Mouse (Mus musculus) hindbrain, embryonic 13.5 days (tissue): ENCODE data around the gene Brs3. TPM values are rescaled to one million over a fixed set of nuclear protein-coding genes. Genes with fewer than 3 reads are reported as not detected.

ENCODE experiments used
- ATAC-seq: fragments of 200-750 bp; cut with Nextera tagmentation; 2 replicates; pipeline ENCODE4 v1.8.0; 2017; ENCODE audit warnings: moderate TSS enrichment; ENCODE audit not compliant: low FRiP score
- H3K27ac ChIP-seq: fragments of 300-500 bp; sonication (generic); 2 replicates; pipeline ENCODE4 v1.5.1; 2015; ENCODE audit warnings: inconsistent platforms, mild to moderate bottlenecking, moderate library complexity
- H3K27me3 ChIP-seq: fragments of 300-500 bp; sonication (generic); 2 replicates; pipeline ENCODE4 v1.6.1; 2015; ENCODE audit warnings: mild to moderate bottlenecking, inconsistent platforms
- H3K36me3 ChIP-seq: fragments of 300-500 bp; sonication (generic); 2 replicates; pipeline ENCODE4 v1.6.1; 2015; ENCODE audit warnings: mild to moderate bottlenecking, inconsistent platforms
- H3K4me1 ChIP-seq: fragments of 300-500 bp; sonication (generic); replicated peaks from 2 replicates; pipeline ENCODE4 v1.6.1; 2015; ENCODE audit warnings: inconsistent platforms
- H3K4me2 ChIP-seq: fragments of 300-500 bp; sonication (generic); 2 replicates; pipeline ENCODE4 v1.6.1; 2015; ENCODE audit warnings: inconsistent platforms, mild to moderate bottlenecking, moderate library complexity
- H3K4me3 ChIP-seq: fragments of 300-500 bp; sonication (generic); 2 replicates; pipeline ENCODE4 v1.5.1; 2015; ENCODE audit warnings: mild to moderate bottlenecking, inconsistent platforms
- H3K9ac ChIP-seq: fragments of 300-500 bp; sonication (generic); 2 replicates; pipeline ENCODE4 v1.6.1; 2015; ENCODE audit warnings: mild to moderate bottlenecking, inconsistent platforms
- H3K9me3 ChIP-seq: fragments of 300-500 bp; sonication (generic); 2 replicates; pipeline ENCODE4 v1.6.1; 2016; ENCODE audit warnings: inconsistent platforms
- WGBS: fragments of 180-500 bp; shearing (Covaris S2); methylation state at CpG from one replicate; pipeline ENCODE4 v1.1.7; 2015; 5-methylcytosine and 5-hydroxymethylcytosine counted together
- polyA plus RNA-seq: library from polyadenylated mRNA; unstranded; fragments of >200 nt; fragmentation: Nextera tagmentation; extraction: Ambion mirVana; gene quantifications from 2 replicates; pipeline ENCODE4 v1.2.1, GENCODE M21; 2015

Brs3 gene
- polyA plus RNA-seq, result 0.22 and 0.34 TPM in 2 replicates

- H3K27ac ChIP-seq, result no peak within 1 kb of the TSS
- H3K4me3 ChIP-seq, result no peak within 1 kb of the TSS
- no peak for ATAC-seq
- no peaks in the 10 kb centered on the region for H3K9me3 ChIP-seq
- no peaks in the 10 kb centered on the region for H3K36me3 ChIP-seq
- no peaks in the 10 kb centered on the region for H3K27me3 ChIP-seq
- 88% methylated on average over 5 of the region's 5 CpGs for WGBS
- H3K4me2 ChIP-seq, result no peak within 1 kb of the TSS
- no peak within 1 kb of the TSS for H3K9ac ChIP-seq
- no peaks in the 10 kb centered on the region for H3K4me1 ChIP-seq
Observed at GRCm38 (mm10) chrX:57042774-57043173, at the start of gene Brs3. Gene Brs3 (plus strand): TSS chrX:57043074.

GRCm38 (mm10) chrX:57012891-57013290 lies 30.0 kb upstream of the Brs3 start:
- no peak overlapping the region for H3K9ac ChIP-seq
- H3K27me3 ChIP-seq, result no peaks in the 10 kb centered on the region
- H3K4me2 ChIP-seq, result no peak overlapping the region
- H3K36me3 ChIP-seq, result no peaks in the 10 kb centered on the region
- no peaks in the 10 kb centered on the region for H3K9me3 ChIP-seq
- ATAC-seq, result no peak
- WGBS, result 78% methylated on average over 2 of the region's 2 CpGs
- no peak overlapping the region for H3K4me3 ChIP-seq
- H3K27ac ChIP-seq, result no peak overlapping the region
- no peaks in the 10 kb centered on the region for H3K4me1 ChIP-seq

GRCm38 (mm10) chrX:57043869-57044268 lies 995 bp downstream of the Brs3 start:
- WGBS, result 74% methylated on average over 6 of the region's 6 CpGs
- no peaks in the 10 kb centered on the region for H3K36me3 ChIP-seq
- no peak overlapping the region for H3K4me3 ChIP-seq
- H3K27ac ChIP-seq, result no peak overlapping the region
- no peak overlapping the region for H3K9ac ChIP-seq
- no peak overlapping the region for H3K4me2 ChIP-seq
- H3K4me1 ChIP-seq, result no peaks in the 10 kb centered on the region
- no peaks in the 10 kb centered on the region for H3K9me3 ChIP-seq
- no peaks in the 10 kb centered on the region for H3K27me3 ChIP-seq
- ATAC-seq, result no peak

DNA sequence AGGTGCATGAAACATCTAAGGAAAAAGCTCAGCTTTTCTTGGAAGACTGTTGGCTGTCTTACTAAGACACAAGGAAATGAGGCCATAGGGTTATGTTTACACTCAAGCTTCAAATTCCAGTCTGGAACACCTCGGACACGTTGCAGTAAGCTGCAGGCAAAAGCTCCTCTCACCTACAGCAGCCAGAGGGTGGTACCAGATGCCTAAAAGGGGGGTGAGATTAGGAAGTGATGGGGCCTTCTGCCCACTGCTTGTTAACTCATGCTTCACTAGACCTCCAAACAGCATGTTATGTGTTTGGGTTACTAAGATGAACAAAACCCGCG lies 9.9 kb downstream of the Brs3 start:
- Histone ChIP-seq H3K27ac (peak overlapping the region; percentile 95), H3K36me3 (0 out of 2 replicates have a peak, but pooled peaks cover 4% of the 10 kb centered on the region), H3K4me1 (no peaks in the 10 kb centered on the region), H3K9me3 (no peaks in the 10 kb centered on the region), H3K4me2 (peak overlapping the region; percentile 47), H3K9ac (peak overlapping the region; percentile 72), H3K27me3 (no peaks in the 10 kb centered on the region), H3K4me3 (peak overlapping the region; percentile 52)
- WGBS, result 19% methylated on average over 4 of the region's 4 CpGs
- ATAC-seq, result peak; percentile 77; the same call in 1 of the 2 replicates

GRCm38 (mm10) chrX:57053174-57053992 lies 10.5 kb downstream of the Brs3 start, which contains the start of gene Htatsf1:
Gene Htatsf1 (plus strand): TSS chrX:57053583.
- peak; percentile 97 for ATAC-seq
- 17% methylated on average over 74 of the region's 85 CpGs for WGBS

GRCm38 (mm10) chrX:57053993-57054385 lies 11.1 kb downstream of the Brs3 start:
- H3K9ac ChIP-seq, result peak overlapping the region; percentile 72
- H3K4me3 ChIP-seq, result peak overlapping the region; percentile 52
- H3K9me3 ChIP-seq, result no peaks in the 10 kb centered on the region
- 0 out of 2 replicates have a peak, but pooled peaks cover 4% of the 10 kb centered on the region for H3K36me3 ChIP-seq
- peak; percentile 9; the same call in 1 of the 2 replicates for ATAC-seq
- no peaks in the 10 kb centered on the region for H3K27me3 ChIP-seq
- peak overlapping the region; percentile 62 for H3K4me2 ChIP-seq
- H3K27ac ChIP-seq, result peak overlapping the region; percentile 95; the same call in 1 of the 2 replicates
- 30% methylated on average over 11 of the region's 11 CpGs for WGBS
- no peaks in the 10 kb centered on the region for H3K4me1 ChIP-seq

More at GRCm38 (mm10) chrX:57053174-57053992, 10.5 kb downstream of the Brs3 start, which contains the start of gene Htatsf1:
- Histone ChIP-seq H3K4me1 (no peaks in the 10 kb centered on the region), H3K4me2 (peak within 1 kb of the TSS; percentile 62), H3K27me3 (no peaks in the 10 kb centered on the region), H3K36me3 (0 out of 2 replicates have a peak, but pooled peaks cover 4% of the 10 kb centered on the region), H3K9me3 (no peaks in the 10 kb centered on the region), H3K4me3 (peak within 1 kb of the TSS; percentile 52), H3K9ac (peak within 1 kb of the TSS; percentile 72), H3K27ac (peak within 1 kb of the TSS; percentile 95)

- no peak overlapping the region for H3K4me3 ChIP-seq
- H3K36me3 ChIP-seq, result no peaks in the 10 kb centered on the region
- H3K9ac ChIP-seq, result no peak overlapping the region
- no peak for ATAC-seq
- no peaks in the 10 kb centered on the region for H3K27me3 ChIP-seq
- WGBS, result 80% methylated on average over 5 of the region's 5 CpGs
- no peaks in the 10 kb centered on the region for H3K4me1 ChIP-seq
- H3K27ac ChIP-seq, result no peak overlapping the region
- no peaks in the 10 kb centered on the region for H3K9me3 ChIP-seq
- no peak overlapping the region for H3K4me2 ChIP-seq
Observed at GRCm38 (mm10) chrX:57081496-57081895, 38.6 kb downstream of the Brs3 start.

DNA sequence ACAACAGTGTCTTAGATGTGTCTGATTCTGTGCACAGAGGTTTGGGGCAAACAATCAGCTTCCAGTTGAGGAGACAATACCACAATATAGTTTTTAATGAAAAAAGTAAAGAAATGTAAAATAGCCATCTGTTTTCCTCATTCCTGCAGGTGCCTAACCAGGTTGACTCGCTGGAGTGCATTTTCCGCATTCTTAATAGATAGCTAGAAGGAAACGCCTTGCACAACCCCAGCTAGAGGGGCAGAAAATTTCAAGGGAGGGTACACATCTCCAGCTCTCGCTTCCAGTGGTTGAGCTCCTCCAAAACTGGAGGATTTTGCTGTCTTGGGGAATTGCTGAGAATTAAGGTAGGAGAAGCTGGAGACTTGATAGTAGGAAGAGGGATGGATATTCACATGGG lies 44.9 kb downstream of the Brs3 start, which contains the start of gene Vgll1:
Gene Vgll1, plus strand, starts transcription at position 301 of the 400 bp plus-strand sequence.
- Histone ChIP-seq H3K27me3 (no peaks in the 10 kb centered on the region), H3K4me2 (no peak within 1 kb of the TSS), H3K27ac (no peak within 1 kb of the TSS), H3K9ac (no peak within 1 kb of the TSS), H3K36me3 (no peaks in the 10 kb centered on the region), H3K4me1 (no peaks in the 10 kb centered on the region), H3K9me3 (no peaks in the 10 kb centered on the region), H3K4me3 (no peak within 1 kb of the TSS)
- 90% methylated on average over 4 of the region's 4 CpGs for WGBS
- no peak for ATAC-seq

Other genes with a start within 250 kb of the Brs3 start
- 0.88 and 1.3 TPM in 2 replicates for gene Map7d3, start 220.7 kb upstream of the Brs3 start, polyA plus RNA-seq
- gene Adgrg4, start 172.9 kb upstream of the Brs3 start, polyA plus RNA-seq, result 0.23 TPM in 1 of 2 replicates, not detected in the other
- gene Htatsf1, start 10.5 kb downstream of the Brs3 start, polyA plus RNA-seq, result 92.0 and 98.4 TPM in 2 replicates
- not detected in 2 replicates for gene Vgll1, start 45.0 kb downstream of the Brs3 start, polyA plus RNA-seq
- gene Cd40lg, start 169.1 kb downstream of the Brs3 start, polyA plus RNA-seq, result not detected in 2 replicates